Mouse (Mus musculus) common myeloid progenitor, adult 5-6 weeks (primary cell): ENCODE measurements at regions not wholly inside any gene's neighbourhood (a gene's known extent, or its start where the extent isn't known, plus 50 kb on each side); places are given as distances from the start of the nearest gene placed in this dataset.

ENCODE experiments used
- ATAC-seq: replicated peaks from 2 replicates; pipeline ENCODE4 v1.8.0; 2016; ENCODE audit warnings: low read depth, mild to moderate bottlenecking, moderate TSS enrichment, inconsistent platforms; ENCODE audit not compliant: poor library complexity, severe bottlenecking

DNA sequence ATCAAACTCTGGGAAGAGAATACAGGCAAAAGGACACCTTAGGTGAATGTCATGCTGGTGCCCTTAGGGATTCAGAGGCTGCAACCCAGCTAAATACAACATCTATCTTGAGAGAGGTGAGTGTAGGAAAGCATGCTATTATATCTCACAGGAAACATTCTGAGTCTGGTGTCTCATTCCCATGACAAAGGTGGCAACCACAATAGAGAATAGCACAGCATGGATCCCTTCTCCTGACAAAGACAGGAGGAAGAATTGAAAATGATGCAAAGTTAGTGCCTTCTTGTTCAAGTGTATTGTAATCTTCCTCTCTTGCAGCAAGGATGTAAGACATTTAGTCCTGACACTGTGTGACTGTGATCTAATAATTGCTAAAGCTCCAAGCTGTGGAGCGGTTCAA is 532.8 kb downstream of the Tfec start:
- ATAC-seq: no peak

DNA sequence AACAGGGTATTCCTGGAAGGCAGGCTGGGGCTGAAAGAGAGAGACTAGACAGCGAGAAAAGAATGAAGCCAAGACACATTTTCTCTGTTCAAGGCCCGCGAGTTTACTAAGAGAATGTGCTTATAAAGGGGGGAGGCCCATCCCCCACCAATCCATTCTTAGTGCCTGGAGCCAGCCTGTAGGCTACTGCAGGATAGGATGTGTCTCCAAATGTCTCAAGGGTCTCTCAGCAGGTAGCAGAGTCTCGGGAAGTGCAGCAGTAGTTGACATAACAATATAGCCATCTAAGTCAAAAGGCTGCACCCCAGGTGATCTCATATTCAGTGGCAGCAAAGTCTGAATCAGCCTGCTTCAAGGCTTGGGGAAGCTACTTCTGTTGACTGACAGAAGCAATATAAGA is 536.2 kb downstream of the Tfec start:
- ATAC-seq: no peak

DNA sequence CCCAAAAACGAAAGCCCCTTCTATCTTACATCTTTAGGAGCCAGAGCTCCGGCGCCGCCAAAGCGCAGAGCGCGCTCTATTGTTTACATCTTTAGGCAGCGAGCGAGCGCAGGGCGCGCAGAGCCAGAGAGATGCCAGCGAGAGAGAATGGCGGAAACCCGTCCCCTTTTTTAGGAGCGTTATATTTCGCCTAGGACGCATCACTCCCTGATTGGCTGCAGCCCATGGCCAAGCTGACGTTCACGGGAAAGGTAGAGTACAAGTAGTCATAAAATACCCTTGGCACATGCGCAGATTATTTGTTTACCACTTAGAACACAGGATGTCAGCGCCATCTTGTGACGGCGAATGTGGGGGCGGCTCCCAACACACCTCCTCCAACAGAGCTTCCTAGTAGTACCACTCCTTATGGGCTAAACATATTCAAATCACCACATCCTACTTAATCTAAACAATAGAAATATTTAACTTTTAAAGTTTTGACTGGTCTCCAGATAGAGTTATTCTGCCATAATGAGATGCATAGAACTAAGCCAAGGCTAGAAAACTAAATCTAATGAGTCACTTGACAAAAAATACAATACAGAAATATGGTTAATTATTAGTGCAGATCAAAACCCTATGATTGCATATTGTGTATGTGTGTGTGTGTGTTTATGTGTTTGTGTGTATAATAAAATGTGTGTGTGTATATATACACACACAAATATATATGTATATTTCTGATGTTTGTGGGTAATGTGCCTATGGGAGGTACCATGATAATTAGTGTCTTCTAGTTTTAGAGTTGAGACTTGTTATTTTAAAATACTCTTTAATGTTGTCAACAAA is 538.1 kb downstream of the Tfec start:
- ATAC-seq: peak; percentile 76

DNA sequence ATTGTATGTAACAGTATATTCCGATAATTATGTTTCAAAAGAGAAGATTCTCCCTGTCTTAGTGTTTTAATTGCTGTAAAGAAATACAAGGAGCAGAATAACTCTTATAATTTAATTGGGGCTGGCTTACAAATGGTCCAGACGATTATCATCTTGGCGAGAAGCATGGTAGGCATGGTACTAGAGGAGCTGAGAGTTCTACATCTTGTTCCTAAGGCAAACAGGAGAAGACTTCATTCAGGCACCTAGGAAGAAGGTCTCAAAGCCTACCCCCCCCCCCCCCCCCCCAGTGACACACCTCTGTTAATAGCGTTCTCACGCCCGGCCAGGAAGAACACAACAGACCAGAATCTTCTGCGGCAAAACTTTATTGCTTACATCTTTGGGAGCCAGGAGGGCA is 538.8 kb downstream of the Tfec start:
- no peak for ATAC-seq

DNA sequence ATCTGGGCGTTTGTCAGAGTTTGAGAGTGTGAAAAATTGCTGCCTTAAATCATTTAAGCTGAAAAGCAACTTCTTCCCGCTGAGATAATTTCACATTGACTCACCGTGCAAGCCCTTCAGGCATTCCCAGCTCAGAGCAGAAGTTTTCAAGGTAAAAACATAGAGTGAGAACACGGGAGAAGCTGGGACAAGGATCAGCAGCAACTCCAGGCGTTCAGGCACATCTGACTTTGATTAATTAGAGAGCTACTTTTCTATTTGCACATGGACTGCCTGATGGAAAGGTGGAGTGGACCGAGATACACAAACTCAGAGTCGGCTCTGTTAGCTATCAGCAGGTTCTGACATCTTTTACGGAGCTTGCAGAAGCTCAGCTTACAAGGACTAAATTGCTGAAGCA is 564.6 kb downstream of the Tfec start:
- no peak for ATAC-seq

DNA sequence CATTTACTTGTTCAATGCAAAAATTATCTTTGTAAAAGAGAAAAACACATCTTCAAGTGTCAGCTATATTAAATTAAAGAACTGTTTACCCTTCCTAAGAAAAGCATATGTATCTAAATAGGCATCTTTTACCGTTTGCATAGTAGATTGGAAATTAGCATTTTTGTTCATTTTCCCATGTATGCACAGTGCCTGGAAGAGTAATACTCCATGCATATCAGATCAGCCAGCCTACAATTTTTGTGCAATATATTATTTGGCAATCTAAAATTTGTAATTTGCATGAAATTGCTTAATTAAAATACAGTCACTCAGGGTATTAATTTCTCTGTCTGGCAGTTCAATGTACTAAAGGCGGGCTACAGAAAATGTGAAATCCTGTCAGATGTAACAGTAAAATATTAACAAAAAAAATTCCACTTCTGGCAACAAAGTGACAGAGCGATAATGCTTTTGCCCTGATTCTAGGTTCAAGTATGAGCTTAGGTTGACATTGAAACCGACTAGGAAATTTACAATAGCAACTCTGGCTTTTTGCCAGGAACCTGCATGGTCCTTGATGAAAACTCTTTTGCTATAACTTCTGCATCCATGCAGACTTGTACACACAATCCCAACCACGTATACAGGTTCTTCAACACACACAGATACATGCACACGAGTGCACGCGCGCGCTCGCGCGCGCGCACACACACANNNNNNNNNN is 583.8 kb downstream of the Tfec start:
- ATAC-seq: no peak

DNA sequence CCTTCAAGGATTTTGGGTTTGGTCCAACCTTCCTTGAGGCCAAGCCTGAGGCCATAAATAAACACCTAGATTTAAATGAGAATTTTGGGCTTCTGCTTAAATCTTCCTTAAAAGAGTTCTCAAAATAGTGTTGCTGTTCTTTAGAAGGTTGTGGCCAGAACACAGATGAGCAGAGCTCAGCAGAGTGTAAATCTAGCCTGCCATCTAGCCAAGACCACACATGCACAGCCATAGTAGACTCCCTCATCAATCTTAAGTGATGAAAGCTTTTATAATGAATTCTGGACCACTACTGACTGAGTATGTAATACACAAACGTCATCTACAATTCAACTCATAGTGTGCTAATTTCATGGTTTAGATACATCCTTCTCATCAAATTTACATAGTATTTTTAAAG is 585.3 kb downstream of the Tfec start:
- no peak for ATAC-seq

DNA sequence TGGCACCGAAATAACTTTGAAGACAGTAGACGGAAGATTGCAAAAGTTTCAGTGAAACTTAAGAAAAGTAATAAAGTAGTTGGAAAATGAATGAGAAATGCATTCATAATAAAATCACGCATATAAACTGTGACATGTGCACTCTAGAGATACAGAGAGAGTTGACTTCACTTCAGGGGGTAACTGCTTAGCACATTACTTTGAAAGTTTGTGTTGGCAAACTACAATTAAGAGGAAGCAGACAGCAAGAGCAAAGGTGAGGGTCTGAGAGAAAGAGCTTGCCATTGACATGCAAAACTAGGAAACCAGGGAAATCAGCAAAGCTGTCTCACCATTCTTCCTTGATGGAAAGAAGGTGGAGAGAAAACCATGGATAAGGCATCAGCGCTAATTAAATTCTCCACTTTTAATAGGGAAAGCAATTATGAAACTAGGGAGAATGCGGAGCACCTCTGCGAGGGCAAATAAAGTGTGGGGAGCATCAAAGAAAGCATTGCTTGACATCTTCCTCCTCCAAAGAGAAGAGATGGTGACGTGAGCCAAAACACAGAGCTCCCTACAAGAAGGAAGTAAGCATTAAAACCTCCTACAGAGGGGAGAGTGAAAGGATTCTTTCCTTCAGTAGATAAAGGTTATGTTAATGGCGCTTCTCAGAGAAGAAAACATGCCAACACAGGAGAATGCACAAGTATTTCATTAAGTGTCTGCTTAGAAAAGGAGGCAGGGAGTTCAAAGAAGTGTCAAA is 563.0 kb downstream of the Mdfic start:
- no peak for ATAC-seq

DNA sequence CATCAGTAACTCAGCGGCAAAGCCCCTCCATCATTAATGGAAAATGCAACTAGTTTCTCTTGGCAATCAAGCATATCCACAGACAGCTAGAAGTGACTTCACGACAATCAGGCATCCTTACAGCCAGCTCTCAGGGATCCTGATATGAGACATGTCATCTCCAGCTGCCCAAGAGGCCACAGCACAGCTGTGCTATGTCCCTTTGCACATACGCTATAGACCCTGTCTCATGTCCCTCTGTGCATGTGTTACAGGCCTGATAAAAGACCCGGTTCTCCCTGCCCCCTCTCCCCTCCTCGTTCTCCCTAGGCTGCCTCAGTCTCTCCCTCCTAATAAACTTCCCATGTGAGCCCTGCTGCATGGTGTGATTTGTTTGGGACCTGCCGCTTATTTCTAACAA is 561.5 kb downstream of the Mdfic start:
- ATAC-seq: no peak
